Mouse (Mus musculus): ENCODE measurements around the gene Ankrd45. TPM values are rescaled to one million over a fixed set of nuclear protein-coding genes. Genes with fewer than 3 reads are reported as not detected.
A peak's percentile ranks its signal among the peaks of the same experiment; 100 is the strongest.
"Not testable (repeated sequence)": the region's sequence is repeated elsewhere in the genome, so short reads cannot be mapped to it uniquely, and the experiment has no call there.

Ankrd45 gene
- not detected in 2 replicates for total RNA-seq (2015)
- not detected in 2 replicates for total RNA-seq (2017)

- ATAC-seq (ENCODE audit: poor library complexity, severe bottlenecking): no peak
These were observed at the start of gene Ankrd45 for GRCm38 (mm10) chr1:161142531-161143159. Gene Ankrd45, plus strand, starts transcription at chr1:161142691.

- ATAC-seq (ENCODE audit: poor library complexity, severe bottlenecking): no peak
These were observed 42.6 kb upstream of the Ankrd45 start for GRCm38 (mm10) chr1:161099721-161100405.

GRCm38 (mm10) chr1:161103842-161104241, 38.6 kb upstream of the Ankrd45 start:
- no peak for ATAC-seq (ENCODE audit: poor library complexity, severe bottlenecking)

GRCm38 (mm10) chr1:161109216-161109615, 33.3 kb upstream of the Ankrd45 start:
- no peak for ATAC-seq (ENCODE audit: poor library complexity, severe bottlenecking)

GRCm38 (mm10) chr1:161114591-161114990, 27.9 kb upstream of the Ankrd45 start:
- no peak for ATAC-seq (ENCODE audit: poor library complexity, severe bottlenecking)

GRCm38 (mm10) chr1:161122661-161123418, 19.7 kb upstream of the Ankrd45 start:
- ATAC-seq (ENCODE audit: poor library complexity, severe bottlenecking): no peak

- ATAC-seq (ENCODE audit: poor library complexity, severe bottlenecking): no peak
These were observed 16.0 kb upstream of the Ankrd45 start for GRCm38 (mm10) chr1:161126461-161126860.

GRCm38 (mm10) chr1:161130726-161131664, 11.5 kb upstream of the Ankrd45 start, which contains the start of gene Klhl20:
Gene Klhl20, minus strand, starts transcription at chr1:161131511.
- ATAC-seq (ENCODE audit: poor library complexity, severe bottlenecking): peak; percentile 99

- peak; percentile 98 for ATAC-seq (ENCODE audit: poor library complexity, severe bottlenecking)
These were observed 3.0 kb upstream of the Ankrd45 start for GRCm38 (mm10) chr1:161139496-161139895.

- ATAC-seq (ENCODE audit: poor library complexity, severe bottlenecking): peak; percentile 28
These were observed 2.3 kb upstream of the Ankrd45 start for GRCm38 (mm10) chr1:161140026-161140762.

GRCm38 (mm10) chr1:161143216-161143615, 725 bp downstream of the Ankrd45 start:
- no peak for ATAC-seq (ENCODE audit: poor library complexity, severe bottlenecking)

GRCm38 (mm10) chr1:161145611-161146010, 3.1 kb downstream of the Ankrd45 start:
- not testable (repeated sequence) for ATAC-seq (ENCODE audit: poor library complexity, severe bottlenecking)

- ATAC-seq (ENCODE audit: poor library complexity, severe bottlenecking): no peak
These were observed 5.4 kb downstream of the Ankrd45 start for GRCm38 (mm10) chr1:161147888-161148287.

- no peak for ATAC-seq (ENCODE audit: poor library complexity, severe bottlenecking)
These were observed 8.6 kb downstream of the Ankrd45 start for GRCm38 (mm10) chr1:161151098-161151497.

GRCm38 (mm10) chr1:161156546-161156945, 14.1 kb downstream of the Ankrd45 start:
- ATAC-seq (ENCODE audit: poor library complexity, severe bottlenecking): peak; percentile 35

GRCm38 (mm10) chr1:161159214-161159613, 16.7 kb downstream of the Ankrd45 start, which contains the start of gene Tex50:
Gene Tex50, minus strand, starts transcription at chr1:161159314.
- no peak for ATAC-seq (ENCODE audit: poor library complexity, severe bottlenecking)

- ATAC-seq (ENCODE audit: poor library complexity, severe bottlenecking): no peak
These were observed 17.8 kb downstream of the Ankrd45 start for GRCm38 (mm10) chr1:161160266-161160665.

- peak; percentile 99 for ATAC-seq (ENCODE audit: poor library complexity, severe bottlenecking)
These were observed 28.2 kb downstream of the Ankrd45 start for GRCm38 (mm10) chr1:161170651-161171050.

GRCm38 (mm10) chr1:161180674-161181073, 38.2 kb downstream of the Ankrd45 start:
- ATAC-seq (ENCODE audit: poor library complexity, severe bottlenecking): peak; percentile 97

- ATAC-seq (ENCODE audit: poor library complexity, severe bottlenecking): no peak
These were observed 39.9 kb downstream of the Ankrd45 start for GRCm38 (mm10) chr1:161182386-161182785.
